Mouse (Mus musculus): Measurements from ENCODE around the gene Fut7. TPM values are rescaled to one million over a fixed set of nuclear protein-coding genes. Genes with fewer than 3 reads are reported as not detected.

Gene Fut7
- total RNA-seq (2012; rRNA removed) = 0.08 and 0.10 TPM in 2 replicates
- under 1 TPM in 1 of 2 experiments, not detected in 1; 0.21 TPM for polyA plus RNA-seq (2012; ENCODE audit: insufficient read depth in 1 of 2, insufficient read length in 2 of 2, low read depth in 1 of 2, low replicate concordance in 2 of 2, missing spikeins in 1 of 2)

GRCm38 (mm10) chr2:25422587-25423410 is at the start of gene Fut7:
Gene Fut7, plus strand, starts transcription at chr2:25423267.
- Histone ChIP-seq H3K9me3 (replicated peaks; ENCODE audit: insufficient read depth, low read length) (no peaks in the 10 kb centered on the region), H3K36me3 (ENCODE audit: control insufficient read depth in 1 of 2, insufficient read depth in 2 of 2, low read length in 2 of 2) (peaks cover 0 to 4% of the 10 kb centered on the region in 2 experiments; a peak in 2 of 4 replicates), H3K4me3 (ENCODE audit: control insufficient read depth in 1 of 2, insufficient read depth in 1 of 2, low read depth in 2 of 2, low read length in 2 of 2) (peak within 1 kb of the TSS in 1 of 2 experiments; percentile 55; a peak in 3 of 4 replicates), H3K79me2 (ENCODE audit: control insufficient read depth, insufficient read depth, low read length, poor library complexity) (no peaks in the 10 kb centered on the region), H3K9ac (ENCODE audit: control insufficient read depth, low read depth, low read length, poor library complexity, severe bottlenecking) (peak within 1 kb of the TSS; percentile 52), H3K27me3 (ENCODE audit: control insufficient read depth in 1 of 2, insufficient read depth in 2 of 2, low read length in 2 of 2) (peaks cover 0 to 1% of the 10 kb centered on the region in 2 experiments; a peak in 1 of 4 replicates), H3K4me1 (ENCODE audit: control insufficient read depth in 1 of 2, insufficient read depth in 2 of 2, low read length in 2 of 2) (peaks cover 10 to 24% of the 10 kb centered on the region in 2 experiments), H3K27ac (ENCODE audit: control insufficient read depth, low read depth, low read length) (no peak within 1 kb of the TSS)
- TF ChIP-seq MXI1 (IDR thresholded peaks at IDR 0.05; ENCODE audit: low read depth, low read length) (no peak), RAD21 (IDR thresholded peaks at IDR 0.05; ENCODE audit: low read depth, low read length) (no peak), ELF1 (IDR thresholded peaks at IDR 0.05; ENCODE audit: low read depth, low read length) (0 out of 2 replicates have a peak, but pooled peaks have one; percentile 21)
- DNase-seq (ENCODE audit: low read depth, low spot score) = peak; percentile 35

- DNase-seq (ENCODE audit: low read depth, low spot score) = peak; percentile 32
- H3K79me2 ChIP-seq (ENCODE audit: control insufficient read depth, insufficient read depth, low read length, poor library complexity) = peaks cover 18% of the 10 kb centered on the region
- H3K9ac ChIP-seq (ENCODE audit: control insufficient read depth, low read depth, low read length, poor library complexity, severe bottlenecking) = peak overlapping the region; percentile 86
- H3K4me1 ChIP-seq (ENCODE audit: control insufficient read depth in 1 of 2, insufficient read depth in 2 of 2, low read length in 2 of 2) = peaks cover 4 to 16% of the 10 kb centered on the region in 2 experiments
- no peaks in the 10 kb centered on the region for H3K9me3 ChIP-seq (replicated peaks; ENCODE audit: insufficient read depth, low read length)
- TF ChIP-seq JUND (IDR thresholded peaks at IDR 0.05; ENCODE audit: low read depth, low read length) = no peak
- TF ChIP-seq GATA1 (IDR thresholded peaks at IDR 0.05; ENCODE audit: low read depth, low read length) = no peak
- no peak for TF ChIP-seq TBP (IDR thresholded peaks at IDR 0.05; ENCODE audit: low read depth, low read length)
- TF ChIP-seq RAD21 (IDR thresholded peaks at IDR 0.05; ENCODE audit: low read depth, low read length) = no peak
- TF ChIP-seq ZNF384 (IDR thresholded peaks at IDR 0.05; ENCODE audit: low read depth, low read length) = no peak
- TF ChIP-seq POLR2A (IDR thresholded peaks at IDR 0.05; ENCODE audit: control insufficient read depth in 1 of 2, insufficient read depth in 1 of 2, low read depth in 1 of 2, low read length in 2 of 2, poor library complexity in 1 of 2) = no peak
- no peak for TF ChIP-seq POLR2AphosphoS5 (IDR thresholded peaks at IDR 0.05; ENCODE audit: borderline replicate concordance, low read depth, low read length)
- TF ChIP-seq CTCF (IDR thresholded peaks at IDR 0.05 in 2 of 3, conservative IDR thresholded peaks at IDR 0.05 in 1 of 3; ENCODE audit: control insufficient read depth in 1 of 3, insufficient read depth in 1 of 3, low read depth in 2 of 3, low read length in 3 of 3, poor library complexity in 1 of 3, severe bottlenecking in 1 of 3) = no peak
- TF ChIP-seq HCFC1 (IDR thresholded peaks at IDR 0.05; ENCODE audit: low read depth, low read length) = no peak
- no peak overlapping the region for H3K27ac ChIP-seq (ENCODE audit: control insufficient read depth, low read depth, low read length)
- H3K4me3 ChIP-seq (ENCODE audit: control insufficient read depth in 1 of 2, insufficient read depth in 1 of 2, low read depth in 2 of 2, low read length in 2 of 2) = peak overlapping the region; percentile 85 to 86
- H3K36me3 ChIP-seq (ENCODE audit: control insufficient read depth in 1 of 2, insufficient read depth in 2 of 2, low read length in 2 of 2) = peaks cover 0 to 7% of the 10 kb centered on the region in 2 experiments
- no peaks in the 10 kb centered on the region for H3K27me3 ChIP-seq (ENCODE audit: control insufficient read depth in 1 of 2, insufficient read depth in 2 of 2, low read length in 2 of 2)
Measured at GRCm38 (mm10) chr2:25373431-25373830, 49.6 kb upstream of the Fut7 start.

DNA sequence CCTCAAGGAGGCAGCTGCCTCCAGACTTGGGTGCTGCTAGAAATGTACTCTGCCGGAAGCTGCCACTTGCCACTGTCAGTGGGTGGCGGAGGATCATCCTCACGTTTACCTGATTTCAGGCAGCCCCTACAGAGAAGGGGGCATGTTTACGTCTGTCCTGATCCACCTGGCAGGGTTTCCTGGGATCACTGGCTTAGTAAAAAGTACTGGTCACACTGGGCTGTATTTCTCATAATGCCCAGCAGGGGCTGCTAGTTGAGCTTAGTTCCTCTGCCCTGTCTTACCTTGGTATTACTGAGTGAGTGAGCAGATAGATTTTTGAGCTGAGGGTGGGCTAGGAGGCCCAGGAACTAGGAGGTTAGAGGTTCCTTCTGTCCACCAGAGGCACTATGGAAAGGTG is 46.5 kb upstream of the Fut7 start:
- DNase-seq (ENCODE audit: low read depth, low spot score) = peak; percentile 64
- Histone ChIP-seq H3K4me3 (ENCODE audit: control insufficient read depth in 1 of 2, insufficient read depth in 1 of 2, low read depth in 2 of 2, low read length in 2 of 2) (no peak overlapping the region), H3K9me3 (replicated peaks; ENCODE audit: insufficient read depth, low read length) (no peaks in the 10 kb centered on the region), H3K9ac (ENCODE audit: control insufficient read depth, low read depth, low read length, poor library complexity, severe bottlenecking) (no peak overlapping the region), H3K4me1 (ENCODE audit: control insufficient read depth in 1 of 2, insufficient read depth in 2 of 2, low read length in 2 of 2) (peaks cover 0 to 10% of the 10 kb centered on the region in 2 experiments; a peak in 2 of 4 replicates), H3K36me3 (ENCODE audit: control insufficient read depth in 1 of 2, insufficient read depth in 2 of 2, low read length in 2 of 2) (peaks cover 0 to 3% of the 10 kb centered on the region in 2 experiments; a peak in 3 of 4 replicates), H3K27me3 (ENCODE audit: control insufficient read depth in 1 of 2, insufficient read depth in 2 of 2, low read length in 2 of 2) (no peaks in the 10 kb centered on the region), H3K79me2 (ENCODE audit: control insufficient read depth, insufficient read depth, low read length, poor library complexity) (peaks cover 18% of the 10 kb centered on the region), H3K27ac (ENCODE audit: control insufficient read depth, low read depth, low read length) (no peak overlapping the region)
- no peak for TF ChIP-seq GATA1 (IDR thresholded peaks at IDR 0.05; ENCODE audit: low read depth, low read length)
- TF ChIP-seq NELFE (IDR thresholded peaks at IDR 0.05; ENCODE audit: low read depth, low read length) = no peak
- TF ChIP-seq SMC3 (IDR thresholded peaks at IDR 0.05; ENCODE audit: low read depth, low read length) = peak; percentile 56
- no peak for TF ChIP-seq POLR2AphosphoS5 (IDR thresholded peaks at IDR 0.05; ENCODE audit: borderline replicate concordance, low read depth, low read length)
- TF ChIP-seq CHD1 (IDR thresholded peaks at IDR 0.05; ENCODE audit: low read depth, low read length) = no peak
- TF ChIP-seq SIN3A (IDR thresholded peaks at IDR 0.05; ENCODE audit: low read length) = 0 out of 2 replicates have a peak, but pooled peaks have one; percentile 20
- TF ChIP-seq ZC3H11A (IDR thresholded peaks at IDR 0.05; ENCODE audit: low read depth, low read length) = peak; percentile 26; the same call in 1 of the 2 replicates
- peak; percentile 52 to 91 (median 72) for TF ChIP-seq CTCF (IDR thresholded peaks at IDR 0.05 in 2 of 3, conservative IDR thresholded peaks at IDR 0.05 in 1 of 3; ENCODE audit: control insufficient read depth in 1 of 3, insufficient read depth in 1 of 3, low read depth in 2 of 3, low read length in 3 of 3, poor library complexity in 1 of 3, severe bottlenecking in 1 of 3)
- TF ChIP-seq RAD21 (IDR thresholded peaks at IDR 0.05; ENCODE audit: low read depth, low read length) = peak; percentile 46
